Mouse (Mus musculus): ENCODE results near the gene Svep1.

DNA sequence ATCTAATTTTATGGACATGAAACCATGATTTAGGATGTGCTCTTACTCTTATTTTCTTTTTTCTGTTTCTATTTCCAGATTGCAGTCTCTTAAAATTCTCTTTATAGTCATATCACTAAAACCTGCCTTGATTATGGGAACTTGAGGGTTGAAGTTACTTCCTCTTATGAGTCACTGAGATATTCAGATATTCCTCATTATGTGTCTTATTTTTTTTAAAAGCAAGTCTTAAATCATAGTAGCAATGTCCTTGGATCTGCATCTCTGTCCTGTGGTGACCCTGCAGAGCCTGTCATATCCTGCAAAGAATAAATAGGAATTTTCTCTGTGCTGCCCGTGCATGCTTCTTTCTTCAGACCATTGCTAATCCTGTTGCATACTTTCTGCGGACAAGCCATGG lies 166.6 kb downstream of the Svep1 start:
- no peak for TF ChIP-seq CTCF (IDR thresholded peaks at IDR 0.05; ENCODE audit: low read depth)
- no peak for TF ChIP-seq EP300 (optimal IDR thresholded peaks at IDR 0.05)
